Mouse (Mus musculus) megakaryocyte, embryonic 14.5 days (primary cell): ENCODE measurements around the gene Pcdh17.

Source experiments
- FLI1 ChIP-seq: IDR thresholded peaks from 2 replicates; pipeline ENCODE4 v1.6.1; 2012; ENCODE audit warnings: low read length, inconsistent platforms, mixed read lengths
- GATA1 ChIP-seq: IDR thresholded peaks from 3 replicates; pipeline ENCODE4 v1.6.1; 2012; ENCODE audit warnings: mixed read lengths, low read length, inconsistent platforms, borderline replicate concordance

DNA sequence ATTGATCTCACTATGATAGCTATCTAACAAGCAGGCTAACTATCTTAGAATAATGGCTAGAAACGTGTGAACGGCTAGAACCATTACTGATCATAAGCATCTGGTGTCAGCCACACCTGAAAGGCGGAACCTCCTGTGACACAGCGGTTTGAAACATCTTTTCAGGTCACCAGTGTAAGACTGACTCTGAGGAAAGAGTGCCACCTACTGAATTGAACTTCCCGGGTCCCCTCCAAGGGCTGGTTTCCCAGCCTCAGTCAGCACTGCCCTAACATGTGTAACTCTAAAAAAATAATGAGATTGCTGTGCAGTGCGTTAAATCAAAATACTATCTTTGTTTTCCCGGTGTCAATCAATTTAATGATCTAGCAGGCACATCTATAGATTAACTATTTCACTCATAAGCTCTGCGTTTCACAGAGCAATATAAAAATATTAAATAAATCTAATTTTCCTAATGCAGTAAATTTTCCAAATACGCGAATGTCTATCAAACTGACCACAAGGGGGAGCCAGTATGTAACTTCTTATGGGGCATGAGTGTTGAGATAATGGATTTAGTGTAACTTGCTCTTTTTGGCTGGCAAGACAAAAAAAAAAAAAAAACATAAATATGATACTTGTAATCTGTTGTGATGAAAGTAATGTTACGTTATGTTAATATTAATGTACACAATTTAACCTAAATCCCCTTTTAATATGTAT lies 5.1 kb upstream of the Pcdh17 start:
- no peak for TF ChIP-seq GATA1
- TF ChIP-seq FLI1, result no peak
